Mouse (Mus musculus) brain, embryonic 14.5 days (tissue): ENCODE measurements around the gene Ppp2r5c.

ENCODE experiments used
- CTCF ChIP-seq: fragments of 200-500 bp; IDR thresholded peaks from 2 replicates; pipeline ENCODE4 v1.5.1; 2012; ENCODE audit warnings: inconsistent platforms, mild to moderate bottlenecking, moderate library complexity, borderline replicate concordance; ENCODE audit not compliant: insufficient read depth, insufficient read length; ENCODE audit errors: extremely low read depth
- POLR2A ChIP-seq: fragments of 200-500 bp; IDR thresholded peaks from 2 replicates; pipeline ENCODE4 v1.6.1; 2012; ENCODE audit warnings: mild to moderate bottlenecking, inconsistent platforms, borderline replicate concordance; ENCODE audit not compliant: poor library complexity, insufficient read depth, insufficient read length, severe bottlenecking; ENCODE audit errors: extremely low read depth

DNA sequence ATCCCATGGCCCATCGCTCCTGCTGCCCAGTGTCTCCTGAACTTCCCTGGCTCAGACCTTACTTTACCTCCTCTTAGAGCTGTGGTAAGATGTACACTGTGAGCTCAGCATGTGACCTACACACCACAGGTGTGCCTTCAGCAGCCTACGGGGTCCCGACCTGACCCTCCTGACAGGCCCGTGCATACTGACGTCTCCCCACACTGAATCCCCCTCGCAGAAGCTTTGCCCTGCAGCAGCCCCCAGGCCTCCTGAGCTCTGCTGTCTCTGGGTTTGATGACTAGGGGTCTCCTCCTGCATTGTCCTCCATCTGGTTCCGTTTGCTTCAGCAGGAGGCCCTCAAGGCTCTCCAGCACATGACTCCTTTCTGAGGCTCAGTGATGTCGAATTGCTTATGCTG is 31.0 kb downstream of the Ppp2r5c start:
- TF ChIP-seq CTCF (no peak), POLR2A (no peak)
